Mouse (Mus musculus): ENCODE data around the gene Zfp827. TPM values are rescaled to one million over a fixed set of nuclear protein-coding genes. Genes with fewer than 3 reads are reported as not detected.

The Zfp827 gene
- polyA plus RNA-seq (2012; ENCODE audit: insufficient read depth, insufficient read length, low replicate concordance, missing spikeins) = not detected in 2 replicates

- TF ChIP-seq POLR2A (IDR thresholded peaks at IDR 0.05; ENCODE audit: insufficient read depth, low read depth, low read length) (no peak), CTCF (IDR thresholded peaks at IDR 0.05; ENCODE audit: insufficient read depth, low read depth, low read length) (no peak)
- H3K27ac ChIP-seq (ENCODE audit: insufficient read depth, low read depth, low read length) = peak within 1 kb of the TSS; percentile 94
- H3K4me1 ChIP-seq (ENCODE audit: control insufficient read depth, insufficient read depth, low read length) = peaks cover 3% of the 10 kb centered on the region; the same call in 1 of the 2 replicates
- H3K4me3 ChIP-seq (ENCODE audit: insufficient read depth, low read depth, low read length) = peak within 1 kb of the TSS; percentile 63
- under 1% methylated on average over 32 of the region's 32 CpGs for WGBS
These were observed at the start of gene Zfp827 for GRCm38 (mm10) chr8:79027977-79028487. TSS of gene Zfp827 (plus strand) at chr8:79028437.

GRCm38 (mm10) chr8:79004341-79004740, 23.9 kb upstream of the Zfp827 start:
- TF ChIP-seq POLR2A (IDR thresholded peaks at IDR 0.05; ENCODE audit: insufficient read depth, low read depth, low read length) = no peak
- no peak for TF ChIP-seq CTCF (IDR thresholded peaks at IDR 0.05; ENCODE audit: insufficient read depth, low read depth, low read length)
- Histone ChIP-seq H3K4me3 (ENCODE audit: insufficient read depth, low read depth, low read length) (no peak overlapping the region), H3K27ac (ENCODE audit: insufficient read depth, low read depth, low read length) (no peak overlapping the region), H3K4me1 (ENCODE audit: control insufficient read depth, insufficient read depth, low read length) (no peaks in the 10 kb centered on the region)

GRCm38 (mm10) chr8:79015061-79015460, 13.2 kb upstream of the Zfp827 start:
- H3K27ac ChIP-seq (ENCODE audit: insufficient read depth, low read depth, low read length) = no peak overlapping the region
- H3K4me1 ChIP-seq (ENCODE audit: control insufficient read depth, insufficient read depth, low read length) = no peaks in the 10 kb centered on the region
- H3K4me3 ChIP-seq (ENCODE audit: insufficient read depth, low read depth, low read length) = no peak overlapping the region
- no peak for TF ChIP-seq POLR2A (IDR thresholded peaks at IDR 0.05; ENCODE audit: insufficient read depth, low read depth, low read length)
- TF ChIP-seq CTCF (IDR thresholded peaks at IDR 0.05; ENCODE audit: insufficient read depth, low read depth, low read length) = no peak
- 88% methylated on average over 5 of the region's 5 CpGs for WGBS

GRCm38 (mm10) chr8:79016076-79016475, 12.2 kb upstream of the Zfp827 start:
- WGBS = 89% methylated on average over 4 of the region's 4 CpGs
- Histone ChIP-seq H3K4me3 (ENCODE audit: insufficient read depth, low read depth, low read length) (no peak overlapping the region), H3K27ac (ENCODE audit: insufficient read depth, low read depth, low read length) (no peak overlapping the region), H3K4me1 (ENCODE audit: control insufficient read depth, insufficient read depth, low read length) (no peaks in the 10 kb centered on the region)
- TF ChIP-seq POLR2A (IDR thresholded peaks at IDR 0.05; ENCODE audit: insufficient read depth, low read depth, low read length) (no peak), CTCF (IDR thresholded peaks at IDR 0.05; ENCODE audit: insufficient read depth, low read depth, low read length) (no peak)

- WGBS = 77% methylated on average over 6 of the region's 6 CpGs
- TF ChIP-seq POLR2A (IDR thresholded peaks at IDR 0.05; ENCODE audit: insufficient read depth, low read depth, low read length) = no peak
- TF ChIP-seq CTCF (IDR thresholded peaks at IDR 0.05; ENCODE audit: insufficient read depth, low read depth, low read length) = no peak
- H3K4me1 ChIP-seq (ENCODE audit: control insufficient read depth, insufficient read depth, low read length) = no peaks in the 10 kb centered on the region
- no peak overlapping the region for H3K27ac ChIP-seq (ENCODE audit: insufficient read depth, low read depth, low read length)
- no peak overlapping the region for H3K4me3 ChIP-seq (ENCODE audit: insufficient read depth, low read depth, low read length)
These were observed 11.7 kb upstream of the Zfp827 start for GRCm38 (mm10) chr8:79016583-79016982.

- no peak overlapping the region for H3K27ac ChIP-seq (ENCODE audit: insufficient read depth, low read depth, low read length)
- no peaks in the 10 kb centered on the region for H3K4me1 ChIP-seq (ENCODE audit: control insufficient read depth, insufficient read depth, low read length)
- 98% methylated on average over 1 of the region's 1 CpGs for WGBS
- no peak overlapping the region for H3K4me3 ChIP-seq (ENCODE audit: insufficient read depth, low read depth, low read length)
- no peak for TF ChIP-seq POLR2A (IDR thresholded peaks at IDR 0.05; ENCODE audit: insufficient read depth, low read depth, low read length)
- TF ChIP-seq CTCF (IDR thresholded peaks at IDR 0.05; ENCODE audit: insufficient read depth, low read depth, low read length) = no peak
These were observed 4.3 kb upstream of the Zfp827 start for GRCm38 (mm10) chr8:79023922-79024321.

GRCm38 (mm10) chr8:79027319-79027718, 918 bp upstream of the Zfp827 start:
- WGBS = 28% methylated on average over 3 of the region's 3 CpGs
- TF ChIP-seq CTCF (IDR thresholded peaks at IDR 0.05; ENCODE audit: insufficient read depth, low read depth, low read length) (no peak), POLR2A (IDR thresholded peaks at IDR 0.05; ENCODE audit: insufficient read depth, low read depth, low read length) (no peak)
- Histone ChIP-seq H3K27ac (ENCODE audit: insufficient read depth, low read depth, low read length) (no peak overlapping the region), H3K4me1 (ENCODE audit: control insufficient read depth, insufficient read depth, low read length) (peaks cover 3% of the 10 kb centered on the region; the same call in 1 of the 2 replicates), H3K4me3 (ENCODE audit: insufficient read depth, low read depth, low read length) (no peak overlapping the region)

GRCm38 (mm10) chr8:79028541-79029395, 531 bp downstream of the Zfp827 start:
- peak overlapping the region; percentile 94 for H3K27ac ChIP-seq (ENCODE audit: insufficient read depth, low read depth, low read length)
- H3K4me3 ChIP-seq (ENCODE audit: insufficient read depth, low read depth, low read length) = peak overlapping the region; percentile 63
- H3K4me1 ChIP-seq (ENCODE audit: control insufficient read depth, insufficient read depth, low read length) = peaks cover 3% of the 10 kb centered on the region; the same call in 1 of the 2 replicates
- TF ChIP-seq POLR2A (IDR thresholded peaks at IDR 0.05; ENCODE audit: insufficient read depth, low read depth, low read length) (no peak), CTCF (IDR thresholded peaks at IDR 0.05; ENCODE audit: insufficient read depth, low read depth, low read length) (no peak)
- under 1% methylated on average over 54 of the region's 56 CpGs for WGBS
